Mouse (Mus musculus): ENCODE measurements around the gene Hilpda. TPM values are rescaled to one million over a fixed set of nuclear protein-coding genes. Genes with fewer than 3 reads are reported as not detected.

Gene Hilpda
- polyA plus RNA-seq, 1 experiment from 2014 or later = 36.7 TPM

DNA sequence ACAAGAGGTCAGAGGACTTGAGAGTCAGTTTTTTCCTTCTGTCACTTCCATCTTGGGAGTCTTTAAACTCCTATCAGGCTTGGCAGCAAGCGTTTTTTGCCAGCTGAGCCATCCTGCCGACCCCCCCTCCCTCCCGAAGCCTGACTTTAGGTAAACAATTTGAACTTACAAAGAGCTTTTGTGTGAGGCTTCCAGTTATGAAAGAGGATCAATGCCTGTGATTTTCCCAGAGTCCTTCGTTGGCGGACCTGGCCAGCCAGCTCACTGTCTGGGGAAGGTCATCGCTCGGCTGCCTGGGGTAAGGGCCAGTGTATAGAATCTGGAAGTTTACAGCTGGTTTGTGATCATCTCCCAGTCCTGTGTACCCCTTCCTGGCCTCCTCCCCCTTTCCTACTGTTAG is 8.4 kb downstream of the Hilpda start:
- 37% methylated on average over 7 of the region's 7 CpGs for WGBS
- ATAC-seq = no peak
- no peak overlapping the region for H3K4me3 ChIP-seq (replicated peaks)
- H3K27ac ChIP-seq = no peak overlapping the region
- peaks cover 13% of the 10 kb centered on the region; the same call in 1 of the 2 replicates for H3K4me1 ChIP-seq (replicated peaks)
- H3K9me3 ChIP-seq = no peaks in the 10 kb centered on the region
- no peak overlapping the region for H3K4me2 ChIP-seq (replicated peaks)
- peak overlapping the region; percentile 36; the same call in 1 of the 2 replicates for H3K9ac ChIP-seq (replicated peaks)
- no peaks in the 10 kb centered on the region for H3K27me3 ChIP-seq
- no peaks in the 10 kb centered on the region for H3K36me3 ChIP-seq

DNA sequence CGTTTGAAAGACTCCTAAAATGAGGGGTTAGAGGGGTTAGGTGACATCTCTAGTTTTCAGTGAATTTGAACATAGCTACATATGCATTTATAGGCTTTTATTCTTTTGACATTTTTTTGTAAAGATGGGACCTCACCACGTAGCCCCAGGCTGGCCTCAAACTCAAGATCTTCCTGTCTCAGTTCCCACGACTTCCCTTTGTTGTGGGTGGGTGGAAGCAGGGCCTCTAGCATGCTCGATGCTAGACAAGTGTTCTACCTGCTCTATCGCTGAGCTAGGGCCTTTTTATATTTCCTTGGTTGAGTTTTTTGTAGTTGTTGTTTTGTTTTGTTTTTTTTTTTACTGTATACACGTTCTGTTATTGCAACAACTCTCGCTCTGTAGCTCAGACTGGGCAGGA is 14.6 kb downstream of the Hilpda start:
- Histone ChIP-seq H3K4me3 (replicated peaks) (no peak overlapping the region), H3K36me3 (no peaks in the 10 kb centered on the region), H3K27me3 (no peaks in the 10 kb centered on the region), H3K4me1 (replicated peaks) (0 out of 2 replicates have a peak, but pooled peaks cover 7% of the 10 kb centered on the region), H3K27ac (no peak overlapping the region), H3K9me3 (no peaks in the 10 kb centered on the region), H3K9ac (replicated peaks) (no peak overlapping the region), H3K4me2 (replicated peaks) (no peak overlapping the region)
- no peak for ATAC-seq
- WGBS = 73% methylated on average over 7 of the region's 7 CpGs

GRCm38 (mm10) chr6:29287481-29287880 is 15.2 kb downstream of the Hilpda start:
- Histone ChIP-seq H3K4me2 (replicated peaks) (no peak overlapping the region), H3K9me3 (no peaks in the 10 kb centered on the region), H3K27ac (no peak overlapping the region), H3K4me1 (replicated peaks) (0 out of 2 replicates have a peak, but pooled peaks cover 7% of the 10 kb centered on the region), H3K9ac (replicated peaks) (peak overlapping the region; percentile 28; the same call in 1 of the 2 replicates), H3K36me3 (no peaks in the 10 kb centered on the region), H3K4me3 (replicated peaks) (no peak overlapping the region), H3K27me3 (no peaks in the 10 kb centered on the region)
- WGBS = 16% methylated on average over 6 of the region's 6 CpGs
- ATAC-seq = no peak

- H3K27me3 ChIP-seq = no peaks in the 10 kb centered on the region
- 37% methylated on average over 5 of the region's 5 CpGs for WGBS
- no peaks in the 10 kb centered on the region for H3K36me3 ChIP-seq
- H3K27ac ChIP-seq = no peak overlapping the region
- H3K4me1 ChIP-seq (replicated peaks) = 0 out of 2 replicates have a peak, but pooled peaks cover 7% of the 10 kb centered on the region
- H3K4me2 ChIP-seq (replicated peaks) = no peak overlapping the region
- H3K4me3 ChIP-seq (replicated peaks) = no peak overlapping the region
- no peaks in the 10 kb centered on the region for H3K9me3 ChIP-seq
- no peak for ATAC-seq
- no peak overlapping the region for H3K9ac ChIP-seq (replicated peaks)
These were observed 15.7 kb downstream of the Hilpda start for GRCm38 (mm10) chr6:29287944-29288343.

- Histone ChIP-seq H3K4me1 (replicated peaks) (0 out of 2 replicates have a peak, but pooled peaks cover 7% of the 10 kb centered on the region), H3K4me3 (replicated peaks) (no peak overlapping the region), H3K36me3 (no peaks in the 10 kb centered on the region), H3K4me2 (replicated peaks) (no peak overlapping the region), H3K9ac (replicated peaks) (no peak overlapping the region), H3K9me3 (no peaks in the 10 kb centered on the region), H3K27me3 (no peaks in the 10 kb centered on the region), H3K27ac (no peak overlapping the region)
- 63% methylated on average over 6 of the region's 6 CpGs for WGBS
- no peak for ATAC-seq
These were observed 16.4 kb downstream of the Hilpda start for GRCm38 (mm10) chr6:29288651-29289050.

DNA sequence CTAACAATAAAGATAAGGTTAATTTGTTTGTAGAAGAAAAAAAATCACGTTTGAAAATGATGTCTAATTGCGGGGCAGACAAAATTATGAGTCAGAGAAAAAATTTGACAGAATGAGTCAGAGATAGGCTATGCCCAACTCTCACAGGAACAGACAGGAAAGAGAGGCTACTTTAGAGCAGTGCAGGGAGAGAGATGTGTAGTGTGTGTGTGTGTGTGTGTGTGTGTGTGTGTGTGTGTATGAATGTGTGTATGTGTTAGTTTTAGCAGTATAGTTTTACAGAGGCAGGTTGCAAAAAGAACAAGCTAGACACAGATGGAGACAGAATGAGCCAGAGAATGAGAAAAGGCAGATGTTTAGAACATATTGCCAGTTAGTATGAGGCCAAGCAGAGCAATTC is 26.8 kb downstream of the Hilpda start:
- no peak overlapping the region for H3K27ac ChIP-seq
- WGBS = 85% methylated on average over 2 of the region's 2 CpGs
- H3K36me3 ChIP-seq = no peaks in the 10 kb centered on the region
- H3K27me3 ChIP-seq = no peaks in the 10 kb centered on the region
- H3K9me3 ChIP-seq = no peaks in the 10 kb centered on the region
- no peak for ATAC-seq
- no peak overlapping the region for H3K4me3 ChIP-seq (replicated peaks)
- H3K4me1 ChIP-seq (replicated peaks) = no peaks in the 10 kb centered on the region
- no peak overlapping the region for H3K9ac ChIP-seq (replicated peaks)
- no peak overlapping the region for H3K4me2 ChIP-seq (replicated peaks)

- ATAC-seq = no peak
- Histone ChIP-seq H3K4me1 (replicated peaks) (no peaks in the 10 kb centered on the region), H3K4me3 (replicated peaks) (no peak overlapping the region), H3K9me3 (peaks cover 2% of the 10 kb centered on the region; the same call in 1 of the 2 replicates), H3K27me3 (no peaks in the 10 kb centered on the region), H3K27ac (no peak overlapping the region), H3K4me2 (replicated peaks) (no peak overlapping the region), H3K36me3 (no peaks in the 10 kb centered on the region), H3K9ac (replicated peaks) (no peak overlapping the region)
These were observed 31.0 kb downstream of the Hilpda start for GRCm38 (mm10) chr6:29303251-29303650.

DNA sequence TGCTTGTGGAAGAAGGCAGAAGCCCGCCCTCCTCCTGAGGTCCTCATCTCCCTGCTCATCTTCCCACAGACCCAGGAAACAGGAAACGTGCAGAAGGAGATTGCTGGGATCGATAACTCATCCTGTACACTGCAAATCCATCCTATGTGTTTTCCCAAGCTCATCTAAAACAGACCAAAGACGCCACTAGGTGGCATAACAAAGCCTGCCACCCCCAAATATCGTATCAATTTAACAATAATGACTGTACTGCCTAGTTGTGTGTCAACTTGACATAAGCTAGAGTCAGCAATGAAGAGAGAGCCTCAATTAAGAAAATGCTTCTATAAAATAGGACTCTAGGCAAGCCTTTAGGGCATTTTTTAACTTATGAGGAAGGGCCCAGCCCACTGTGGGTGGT is 31.4 kb downstream of the Hilpda start:
- H3K9me3 ChIP-seq = peaks cover 2% of the 10 kb centered on the region; the same call in 1 of the 2 replicates
- no peaks in the 10 kb centered on the region for H3K36me3 ChIP-seq
- no peak overlapping the region for H3K4me3 ChIP-seq (replicated peaks)
- no peak overlapping the region for H3K9ac ChIP-seq (replicated peaks)
- H3K4me1 ChIP-seq (replicated peaks) = no peaks in the 10 kb centered on the region
- ATAC-seq = no peak
- 55% methylated on average over 5 of the region's 5 CpGs for WGBS
- no peak overlapping the region for H3K27ac ChIP-seq
- H3K27me3 ChIP-seq = no peaks in the 10 kb centered on the region
- no peak overlapping the region for H3K4me2 ChIP-seq (replicated peaks)

DNA sequence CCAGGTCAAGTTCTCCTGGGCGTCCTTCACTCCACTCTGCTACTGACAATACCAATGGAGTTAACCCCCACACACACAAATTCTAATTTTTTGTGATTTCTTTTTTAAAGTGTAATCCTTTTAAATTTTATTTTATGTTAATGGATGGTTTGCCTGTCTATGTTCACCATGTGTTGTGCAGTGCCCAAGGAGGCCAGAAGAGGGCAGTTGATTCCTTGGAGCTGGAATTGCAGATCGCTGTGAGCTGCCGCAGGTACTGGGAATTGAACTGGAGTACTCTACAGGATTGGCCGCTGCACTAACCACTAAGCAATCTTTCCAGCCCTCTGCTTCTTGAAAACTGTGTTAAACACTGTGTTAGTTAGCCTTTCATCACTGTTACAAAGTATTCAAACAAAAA is 33.2 kb downstream of the Hilpda start:
- ATAC-seq = no peak
- no peak overlapping the region for H3K4me2 ChIP-seq (replicated peaks)
- no peaks in the 10 kb centered on the region for H3K36me3 ChIP-seq
- H3K27ac ChIP-seq = no peak overlapping the region
- peaks cover 2% of the 10 kb centered on the region; the same call in 1 of the 2 replicates for H3K9me3 ChIP-seq
- no peak overlapping the region for H3K4me3 ChIP-seq (replicated peaks)
- no peaks in the 10 kb centered on the region for H3K4me1 ChIP-seq (replicated peaks)
- no peaks in the 10 kb centered on the region for H3K27me3 ChIP-seq
- no peak overlapping the region for H3K9ac ChIP-seq (replicated peaks)
- WGBS = 89% methylated on average over 4 of the region's 4 CpGs

DNA sequence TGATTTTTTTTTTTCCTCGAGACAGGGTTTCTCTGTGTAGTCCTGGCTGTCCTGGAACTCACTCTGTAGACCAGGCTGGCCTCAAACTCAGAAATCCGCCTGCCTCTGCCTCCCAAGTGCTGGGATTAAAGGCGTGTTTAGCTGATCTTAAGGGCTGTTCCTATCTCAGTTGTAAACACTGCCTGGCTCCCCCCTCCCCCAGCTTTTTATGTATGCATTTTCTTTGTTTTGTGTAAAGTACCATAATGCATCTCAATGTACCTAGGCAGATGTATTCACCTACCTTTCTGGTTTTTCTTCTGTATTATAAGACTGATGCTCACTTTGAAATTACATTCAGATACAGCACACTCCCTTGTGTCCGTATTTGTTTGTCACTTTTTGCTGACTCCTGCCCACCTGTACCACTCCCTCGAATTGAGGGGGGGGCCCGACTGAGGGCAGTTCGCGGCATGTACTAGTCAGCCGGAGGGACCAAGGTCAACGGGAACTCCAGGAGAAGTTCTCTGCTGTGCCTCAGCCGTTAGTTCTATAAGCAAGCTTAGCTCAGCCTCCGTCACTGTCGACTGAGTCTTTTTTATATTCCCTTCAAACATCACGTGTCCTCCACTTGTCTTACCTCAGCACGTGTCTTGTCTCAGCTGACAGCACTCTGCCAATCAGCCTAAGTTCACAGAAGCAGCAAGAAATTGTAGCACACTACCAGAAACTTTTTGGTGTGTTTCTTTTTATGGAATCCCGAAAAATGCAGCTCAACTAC is 36.7 kb downstream of the Hilpda start:
- no peak overlapping the region for H3K4me3 ChIP-seq (replicated peaks)
- H3K27ac ChIP-seq = no peak overlapping the region
- H3K36me3 ChIP-seq = no peaks in the 10 kb centered on the region
- no peak overlapping the region for H3K4me2 ChIP-seq (replicated peaks)
- no peak overlapping the region for H3K9ac ChIP-seq (replicated peaks)
- WGBS = 87% methylated on average over 16 of the region's 16 CpGs
- H3K9me3 ChIP-seq = peaks cover 2% of the 10 kb centered on the region; the same call in 1 of the 2 replicates
- H3K4me1 ChIP-seq (replicated peaks) = no peaks in the 10 kb centered on the region
- H3K27me3 ChIP-seq = no peaks in the 10 kb centered on the region
- no peak for ATAC-seq

DNA sequence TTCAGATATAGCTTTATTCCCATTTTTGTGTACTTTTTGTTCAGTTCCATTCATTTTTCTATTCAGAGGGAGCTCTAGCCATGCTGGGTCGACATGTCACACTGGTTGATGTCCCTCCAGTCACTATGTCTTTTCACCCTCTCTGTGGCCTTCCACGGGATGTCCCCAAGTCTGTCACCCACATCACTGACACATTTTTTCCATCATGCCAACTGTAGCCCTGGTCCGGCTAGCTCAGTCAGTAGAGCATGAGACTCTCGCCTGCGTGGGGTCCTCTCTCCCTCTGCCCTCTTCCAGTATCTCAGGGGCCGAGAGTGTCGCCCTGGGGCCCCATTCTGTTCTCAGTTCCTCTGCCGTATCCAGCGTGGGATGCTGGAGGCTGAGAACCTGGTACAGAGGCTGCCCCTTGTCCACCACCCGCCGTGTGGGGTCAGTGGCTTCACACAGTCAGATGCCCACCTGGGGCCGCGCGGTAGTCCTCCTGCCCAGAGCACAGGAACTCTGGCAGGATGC is 41.5 kb downstream of the Hilpda start:
- Histone ChIP-seq H3K9me3 (no peaks in the 10 kb centered on the region), H3K27ac (no peak overlapping the region), H3K9ac (replicated peaks) (no peak overlapping the region), H3K4me1 (replicated peaks) (no peaks in the 10 kb centered on the region), H3K27me3 (no peaks in the 10 kb centered on the region), H3K4me3 (replicated peaks) (no peak overlapping the region), H3K4me2 (replicated peaks) (no peak overlapping the region), H3K36me3 (no peaks in the 10 kb centered on the region)
- 69% methylated on average over 14 of the region's 14 CpGs for WGBS
- no peak for ATAC-seq

DNA sequence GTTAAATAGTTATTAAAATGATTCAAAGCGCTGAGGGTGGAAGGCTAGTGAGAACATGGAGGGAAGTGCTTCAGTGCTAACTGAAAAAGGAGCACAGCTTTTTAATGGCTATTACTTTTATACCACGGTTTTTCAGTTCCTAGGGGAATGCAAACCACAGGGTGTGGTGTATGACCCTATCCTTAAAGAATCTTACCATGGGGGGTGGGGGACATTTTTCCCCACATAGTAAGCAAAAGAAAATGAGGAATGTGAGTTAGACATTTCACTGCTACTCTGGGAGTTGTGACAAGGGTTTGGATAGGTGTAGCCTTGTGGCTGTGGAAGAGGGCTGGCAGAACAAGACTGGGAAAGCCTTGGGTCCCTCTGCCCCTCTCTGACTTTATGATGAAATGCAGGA is 45.0 kb downstream of the Hilpda start:
- no peak overlapping the region for H3K4me3 ChIP-seq (replicated peaks)
- H3K27me3 ChIP-seq = no peaks in the 10 kb centered on the region
- H3K4me2 ChIP-seq (replicated peaks) = no peak overlapping the region
- no peak overlapping the region for H3K9ac ChIP-seq (replicated peaks)
- H3K4me1 ChIP-seq (replicated peaks) = no peaks in the 10 kb centered on the region
- no peaks in the 10 kb centered on the region for H3K9me3 ChIP-seq
- H3K36me3 ChIP-seq = no peaks in the 10 kb centered on the region
- ATAC-seq = no peak
- H3K27ac ChIP-seq = no peak overlapping the region
- WGBS = 80% methylated on average over 2 of the region's 2 CpGs

Measured in midbrain, embryonic 13.5 days (tissue).